Mouse (Mus musculus): Measurements from ENCODE around the gene Tmsb15l. TPM values are rescaled to one million over a fixed set of nuclear protein-coding genes. Genes with fewer than 3 reads are reported as not detected.
"Not testable (repeated sequence)": the region's sequence is repeated elsewhere in the genome, so short reads cannot be mapped to it uniquely, and the experiment has no call there.

Tmsb15l gene
- polyA plus RNA-seq, 1 experiment: 0.07 TPM

DNA sequence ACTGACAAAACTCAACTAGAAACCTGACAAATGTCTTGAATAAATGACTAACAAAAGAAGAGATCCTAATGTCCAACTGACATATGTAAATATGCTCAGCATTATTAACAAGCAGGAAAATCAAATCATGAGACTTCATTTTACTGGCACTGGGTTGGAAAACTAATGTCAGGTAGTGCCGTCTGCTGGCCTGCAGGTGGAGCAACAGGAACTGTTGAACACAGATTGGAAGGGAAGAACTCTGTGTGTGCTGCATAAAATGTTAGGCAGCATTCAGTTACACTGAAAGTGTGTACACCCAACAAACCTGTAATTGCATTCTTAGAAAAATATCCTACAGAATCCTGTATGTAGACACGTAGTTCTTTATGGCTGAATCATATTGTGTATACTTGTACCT, 17.0 kb downstream of the Tmsb15l start:
- H3K4me3 ChIP-seq (ENCODE audit: insufficient read depth, poor library complexity, severe bottlenecking): no peak overlapping the region
- TF ChIP-seq CTCF (IDR thresholded peaks at IDR 0.05; ENCODE audit: control insufficient read depth, insufficient read depth, insufficient read length): no peak
- TF ChIP-seq FOSL1 (IDR thresholded peaks at IDR 0.05; ENCODE audit: insufficient read depth, low read length, poor library complexity, severe bottlenecking): no peak
- TF ChIP-seq MAX (IDR thresholded peaks at IDR 0.05): no peak
- no peak for TF ChIP-seq MYOD1 (IDR thresholded peaks at IDR 0.05; ENCODE audit: control insufficient read depth, insufficient read length, low read depth)
- TF ChIP-seq CEBPB (IDR thresholded peaks at IDR 0.05; ENCODE audit: low read depth): no peak
- TF ChIP-seq MYOG (IDR thresholded peaks at IDR 0.05; ENCODE audit: control insufficient read depth, extremely low read depth, insufficient read length): no peak
- no peak for TF ChIP-seq USF1 (IDR thresholded peaks at IDR 0.05; ENCODE audit: low read depth)

DNA sequence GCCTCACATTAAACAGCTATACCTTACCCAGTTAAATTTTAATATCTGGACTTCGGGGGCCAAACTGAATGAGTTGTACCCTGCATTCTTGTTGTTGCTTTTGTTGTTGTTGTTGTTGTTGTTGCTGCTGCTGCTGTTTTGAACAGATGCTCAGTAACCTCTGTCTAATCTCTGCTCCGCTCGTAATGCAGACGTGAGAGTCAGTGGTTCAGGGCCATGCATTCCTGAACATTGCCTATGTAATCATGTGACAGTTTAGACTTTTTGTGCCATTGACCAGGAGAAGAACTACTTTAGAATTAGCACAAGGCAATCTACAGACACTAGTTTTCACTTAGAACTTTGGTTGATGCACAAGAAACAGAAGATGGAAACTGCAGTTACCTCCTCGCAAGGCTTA, 18.4 kb downstream of the Tmsb15l start:
- H3K36me3 ChIP-seq (ENCODE audit: control insufficient read depth, insufficient read depth); H3K79me2 ChIP-seq (ENCODE audit: control insufficient read depth, insufficient read depth); H3K4me3 ChIP-seq (ENCODE audit: insufficient read depth, poor library complexity, severe bottlenecking); H3ac ChIP-seq (ENCODE audit: control insufficient read depth, insufficient read length, low read depth); H3K79me3 ChIP-seq (ENCODE audit: low read depth); H3K27me3 ChIP-seq (ENCODE audit: control insufficient read depth, insufficient read depth, insufficient read length): not testable (repeated sequence)

More for the DNA sequence above, 17.0 kb downstream of the Tmsb15l start:
- Histone ChIP-seq H3K79me3 (ENCODE audit: low read depth) (no peaks in the 10 kb centered on the region), H3K27me3 (ENCODE audit: control insufficient read depth, insufficient read depth, insufficient read length) (no peaks in the 10 kb centered on the region), H3ac (ENCODE audit: control insufficient read depth, insufficient read length, low read depth) (no peak overlapping the region), H3K79me2 (ENCODE audit: control insufficient read depth, insufficient read depth) (no peaks in the 10 kb centered on the region), H3K36me3 (ENCODE audit: control insufficient read depth, insufficient read depth) (no peaks in the 10 kb centered on the region)

DNA sequence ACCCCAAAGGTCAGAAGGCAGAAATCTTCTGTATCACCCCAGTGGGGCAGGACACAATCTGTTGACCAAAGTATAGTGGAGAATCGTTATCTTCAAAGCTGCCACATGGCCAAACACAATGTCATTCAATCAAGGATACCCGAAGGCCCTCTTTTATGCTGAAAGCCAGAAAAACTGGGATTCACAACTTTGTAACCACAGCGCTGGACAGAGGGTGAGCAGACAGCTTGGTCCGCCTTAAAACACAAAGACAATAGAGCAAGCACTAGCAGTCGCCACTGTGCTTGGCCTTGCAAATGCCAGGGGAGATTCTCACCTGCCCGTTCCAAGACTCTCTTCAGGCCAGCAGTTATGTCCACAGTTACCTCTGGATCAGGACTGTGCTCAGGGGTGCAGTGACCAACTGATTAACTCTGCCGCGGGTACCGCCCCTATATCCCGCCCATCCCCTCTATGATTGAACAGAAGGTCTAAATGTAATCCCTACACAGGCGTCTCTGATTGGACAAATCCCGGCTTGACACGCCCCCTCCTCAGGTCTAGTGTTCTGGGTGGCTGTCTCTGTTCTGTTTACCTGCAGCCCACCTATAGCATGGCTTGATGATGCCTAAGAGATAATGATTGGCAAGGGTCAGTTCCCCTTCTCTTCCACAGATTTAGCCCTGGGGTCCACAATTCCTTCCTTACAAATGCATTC, 18.9 kb downstream of the Tmsb15l start:
- not testable (repeated sequence) for H3K4me3 ChIP-seq (ENCODE audit: insufficient read depth, poor library complexity, severe bottlenecking); H3K36me3 ChIP-seq (ENCODE audit: control insufficient read depth, insufficient read depth); H3K79me3 ChIP-seq (ENCODE audit: low read depth)

DNA sequence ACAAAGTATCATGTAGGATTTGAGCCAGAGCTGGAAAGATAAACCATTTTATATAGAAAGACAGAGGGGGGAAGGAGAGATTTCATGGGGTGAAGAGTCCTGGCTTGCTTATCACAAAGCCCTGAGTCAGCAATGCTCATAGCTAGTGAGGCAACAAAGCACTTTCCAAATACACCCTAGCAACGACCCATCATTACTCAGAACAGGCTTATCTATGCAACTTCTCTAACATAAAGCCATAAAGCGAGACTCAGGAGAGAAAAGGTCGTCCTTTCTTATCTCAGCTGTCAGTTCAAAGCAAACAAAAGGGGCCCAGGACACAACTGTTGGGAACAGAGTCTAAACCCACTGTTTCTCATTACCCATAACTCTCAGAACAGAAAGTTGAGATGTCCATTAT, 38.7 kb downstream of the Tmsb15l start:
- H3K79me3 ChIP-seq (ENCODE audit: low read depth): no peaks in the 10 kb centered on the region
- no peak overlapping the region for H3K4me3 ChIP-seq (ENCODE audit: insufficient read depth, poor library complexity, severe bottlenecking)
- H3K36me3 ChIP-seq (ENCODE audit: control insufficient read depth, insufficient read depth): no peaks in the 10 kb centered on the region
- H3K27me3 ChIP-seq (ENCODE audit: control insufficient read depth, insufficient read depth, insufficient read length): no peaks in the 10 kb centered on the region
- TF ChIP-seq CEBPB (IDR thresholded peaks at IDR 0.05; ENCODE audit: low read depth) (no peak), MAX (IDR thresholded peaks at IDR 0.05) (no peak), USF1 (IDR thresholded peaks at IDR 0.05; ENCODE audit: low read depth) (no peak), MYOG (IDR thresholded peaks at IDR 0.05; ENCODE audit: control insufficient read depth, extremely low read depth, insufficient read length) (no peak), MYOD1 (IDR thresholded peaks at IDR 0.05; ENCODE audit: control insufficient read depth, insufficient read length, low read depth) (no peak), CTCF (IDR thresholded peaks at IDR 0.05; ENCODE audit: control insufficient read depth, insufficient read depth, insufficient read length) (no peak), FOSL1 (IDR thresholded peaks at IDR 0.05; ENCODE audit: insufficient read depth, low read length, poor library complexity, severe bottlenecking) (no peak)
- no peak overlapping the region for H3ac ChIP-seq (ENCODE audit: control insufficient read depth, insufficient read length, low read depth)
- no peaks in the 10 kb centered on the region for H3K79me2 ChIP-seq (ENCODE audit: control insufficient read depth, insufficient read depth)

More for the DNA sequence above, 18.9 kb downstream of the Tmsb15l start:
- H3K79me2 ChIP-seq (ENCODE audit: control insufficient read depth, insufficient read depth); H3K27me3 ChIP-seq (ENCODE audit: control insufficient read depth, insufficient read depth, insufficient read length); H3ac ChIP-seq (ENCODE audit: control insufficient read depth, insufficient read length, low read depth): not testable (repeated sequence)

DNA sequence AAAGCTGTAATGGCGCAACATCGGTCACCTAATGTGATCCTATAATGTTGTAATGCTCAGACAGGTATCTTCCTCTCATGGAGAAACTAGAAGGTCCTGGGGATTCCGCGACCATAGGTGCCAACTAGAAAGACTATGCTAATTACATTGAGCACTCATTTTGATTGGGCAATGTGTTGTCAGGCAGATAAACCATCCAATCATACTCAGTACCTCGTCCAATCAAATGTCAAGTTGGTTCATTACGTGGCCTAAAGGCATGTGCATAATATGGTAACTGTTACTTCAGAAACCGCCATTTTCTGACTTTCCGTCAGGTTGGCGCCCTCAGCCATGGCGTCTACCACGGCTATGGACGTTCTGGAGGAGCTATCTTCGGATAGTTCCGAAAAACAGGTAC, 49.6 kb downstream of the Tmsb15l start, which contains the start of gene H2bfm:
TSS of gene H2bfm (plus strand) at position 295 of the 400 bp plus-strand sequence.
- Histone ChIP-seq H3K79me3 (ENCODE audit: low read depth) (no peaks in the 10 kb centered on the region), H3K4me3 (ENCODE audit: insufficient read depth, poor library complexity, severe bottlenecking) (no peak within 1 kb of the TSS), H3K79me2 (ENCODE audit: control insufficient read depth, insufficient read depth) (no peaks in the 10 kb centered on the region), H3K27me3 (ENCODE audit: control insufficient read depth, insufficient read depth, insufficient read length) (no peaks in the 10 kb centered on the region), H3ac (ENCODE audit: control insufficient read depth, insufficient read length, low read depth) (no peak within 1 kb of the TSS), H3K36me3 (ENCODE audit: control insufficient read depth, insufficient read depth) (no peaks in the 10 kb centered on the region)
- TF ChIP-seq CEBPB (IDR thresholded peaks at IDR 0.05; ENCODE audit: low read depth): no peak

DNA sequence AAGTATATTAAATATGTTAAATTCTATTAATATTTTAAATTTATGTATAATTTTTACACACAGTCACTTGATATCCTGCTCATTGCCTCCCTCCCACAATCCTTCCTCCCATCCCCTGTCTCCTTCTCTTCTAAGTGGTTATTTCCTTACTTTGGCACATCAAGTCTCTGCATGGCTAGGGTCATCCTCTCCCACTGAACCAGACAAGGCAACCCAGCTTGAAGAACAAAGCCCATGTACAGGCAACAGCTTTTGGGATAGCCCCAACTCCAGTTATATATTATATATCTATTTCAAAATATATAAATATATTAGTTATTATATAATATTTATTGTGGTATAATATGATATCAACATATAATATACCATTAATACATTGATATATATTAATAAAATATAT, 50.8 kb downstream of the Tmsb15l start:
- no peaks in the 10 kb centered on the region for H3K36me3 ChIP-seq (ENCODE audit: control insufficient read depth, insufficient read depth)
- TF ChIP-seq MYOG (IDR thresholded peaks at IDR 0.05; ENCODE audit: control insufficient read depth, extremely low read depth, insufficient read length): no peak
- no peak for TF ChIP-seq MYOD1 (IDR thresholded peaks at IDR 0.05; ENCODE audit: control insufficient read depth, insufficient read length, low read depth)
- TF ChIP-seq CTCF (IDR thresholded peaks at IDR 0.05; ENCODE audit: control insufficient read depth, insufficient read depth, insufficient read length): no peak
- TF ChIP-seq FOSL1 (IDR thresholded peaks at IDR 0.05; ENCODE audit: insufficient read depth, low read length, poor library complexity, severe bottlenecking): no peak
- no peak for TF ChIP-seq CEBPB (IDR thresholded peaks at IDR 0.05; ENCODE audit: low read depth)
- TF ChIP-seq USF1 (IDR thresholded peaks at IDR 0.05; ENCODE audit: low read depth): no peak
- no peak for TF ChIP-seq MAX (IDR thresholded peaks at IDR 0.05)
- no peak overlapping the region for H3K4me3 ChIP-seq (ENCODE audit: insufficient read depth, poor library complexity, severe bottlenecking)
- no peaks in the 10 kb centered on the region for H3K79me3 ChIP-seq (ENCODE audit: low read depth)
- no peak overlapping the region for H3ac ChIP-seq (ENCODE audit: control insufficient read depth, insufficient read length, low read depth)
- H3K27me3 ChIP-seq (ENCODE audit: control insufficient read depth, insufficient read depth, insufficient read length): no peaks in the 10 kb centered on the region
- H3K79me2 ChIP-seq (ENCODE audit: control insufficient read depth, insufficient read depth): no peaks in the 10 kb centered on the region

Other genes with a start within 250 kb of the Tmsb15l start
- 225 TPM for gene Morf4l2, start 233.2 kb downstream of the Tmsb15l start, polyA plus RNA-seq (2012; fragmentation: generic; extraction: Trizol)
- not detected for gene Glra4, start 196.7 kb downstream of the Tmsb15l start, polyA plus RNA-seq (2012; fragmentation: generic; extraction: Trizol)
- 0.04 TPM for gene Plp1, start 154.2 kb downstream of the Tmsb15l start, polyA plus RNA-seq (2012; fragmentation: generic; extraction: Trizol)
- not detected for gene Rab9b, start 108.1 kb downstream of the Tmsb15l start, polyA plus RNA-seq (2012; fragmentation: generic; extraction: Trizol)
- gene H2bfm, start 49.5 kb downstream of the Tmsb15l start, polyA plus RNA-seq (2012; fragmentation: generic; extraction: Trizol): not detected
- gene Tmsb15b2, start 1.4 kb downstream of the Tmsb15l start, polyA plus RNA-seq (2012; fragmentation: generic; extraction: Trizol): not detected
- gene Tmsb15b1, start within 50 bp of the Tmsb15l start, polyA plus RNA-seq (2012; fragmentation: generic; extraction: Trizol): not detected
- 0.04 TPM for gene Zcchc18, start 16.3 kb upstream of the Tmsb15l start, polyA plus RNA-seq (2012; fragmentation: generic; extraction: Trizol)
- gene Slc25a53, start 61.4 kb upstream of the Tmsb15l start, polyA plus RNA-seq (2012; fragmentation: generic; extraction: Trizol): 1.6 TPM
- gene Fam199x, start 72.7 kb upstream of the Tmsb15l start, polyA plus RNA-seq (2012; fragmentation: generic; extraction: Trizol): 0.97 TPM
- gene Esx1, start 145.2 kb upstream of the Tmsb15l start, polyA plus RNA-seq (2012; fragmentation: generic; extraction: Trizol): 0.15 TPM

Data from C2C12 (cell line).